Mouse (Mus musculus) limb, embryonic 15.5 days (tissue): ENCODE measurements around the gene Wnt7a. TPM values are rescaled to one million over a fixed set of nuclear protein-coding genes. Genes with fewer than 3 reads are reported as not detected.

Experiments used
- ATAC-seq: fragments of 200-750 bp; cut with Nextera tagmentation; 2 replicates; pipeline ENCODE4 v1.8.0; 2017; ENCODE audit warnings: low read depth, moderate TSS enrichment; ENCODE audit not compliant: insufficient number of reproducible peaks, low FRiP score, low TSS enrichment
- H3K27ac ChIP-seq: fragments of 300-500 bp; sonication (generic); 2 replicates; pipeline ENCODE4 v1.5.1; 2015; ENCODE audit warnings: moderate library complexity, mild to moderate bottlenecking, inconsistent platforms
- H3K27me3 ChIP-seq: fragments of 300-500 bp; sonication (generic); 2 replicates; pipeline ENCODE4 v1.6.1; 2015; ENCODE audit warnings: inconsistent platforms
- H3K36me3 ChIP-seq: fragments of 300-500 bp; sonication (generic); 2 replicates; pipeline ENCODE4 v1.6.1; 2015; ENCODE audit warnings: inconsistent platforms
- H3K4me1 ChIP-seq: fragments of 300-500 bp; sonication (generic); 2 replicates; pipeline ENCODE4 v1.6.1; 2015; ENCODE audit warnings: inconsistent platforms
- H3K4me2 ChIP-seq: fragments of 300-500 bp; sonication (generic); 2 replicates; pipeline ENCODE4 v1.6.1; 2015; ENCODE audit warnings: mild to moderate bottlenecking, inconsistent platforms
- H3K4me3 ChIP-seq: fragments of 300-500 bp; sonication (generic); 2 replicates; pipeline ENCODE4 v1.5.1; 2015; ENCODE audit warnings: mild to moderate bottlenecking, inconsistent platforms
- H3K9ac ChIP-seq: fragments of 300-500 bp; sonication (generic); 2 replicates; pipeline ENCODE4 v1.6.1; 2015; ENCODE audit warnings: inconsistent platforms
- H3K9me3 ChIP-seq: fragments of 300-500 bp; sonication (generic); 2 replicates; pipeline ENCODE4 v1.6.1; 2016; ENCODE audit warnings: inconsistent platforms
- WGBS: fragments of 180-500 bp; shearing (Covaris S2); methylation state at CpG from one replicate; pipeline ENCODE4 v1.1.7; 2015; 5-methylcytosine and 5-hydroxymethylcytosine counted together
- polyA plus RNA-seq: library from polyadenylated mRNA; unstranded; fragments of >200 nt; fragmentation: Nextera tagmentation; extraction: Ambion mirVana; gene quantifications from 2 replicates; pipeline ENCODE4 v1.2.1, GENCODE M21; 2015

The Wnt7a gene
- polyA plus RNA-seq, 1 experiment from 2014 or later = 4.5 TPM

- ATAC-seq = no peak
These were observed 52.8 kb downstream of the Wnt7a start for GRCm38 (mm10) chr6:91358394-91358793.

GRCm38 (mm10) chr6:91357238-91357876 is 53.8 kb downstream of the Wnt7a start:
- Histone ChIP-seq H3K4me3 (no peak overlapping the region), H3K36me3 (no peaks in the 10 kb centered on the region), H3K9ac (no peak overlapping the region), H3K27me3 (no peaks in the 10 kb centered on the region), H3K4me2 (no peak overlapping the region), H3K27ac (no peak overlapping the region), H3K9me3 (no peaks in the 10 kb centered on the region), H3K4me1 (no peaks in the 10 kb centered on the region)
- WGBS = 65% methylated on average over 13 of the region's 13 CpGs
- ATAC-seq = no peak

More at GRCm38 (mm10) chr6:91358394-91358793, 52.8 kb downstream of the Wnt7a start:
- Histone ChIP-seq H3K9ac (no peak overlapping the region), H3K4me2 (no peak overlapping the region), H3K9me3 (no peaks in the 10 kb centered on the region), H3K27me3 (no peaks in the 10 kb centered on the region), H3K4me3 (no peak overlapping the region), H3K4me1 (no peaks in the 10 kb centered on the region), H3K27ac (no peak overlapping the region), H3K36me3 (no peaks in the 10 kb centered on the region)
- WGBS = 52% methylated on average over 2 of the region's 2 CpGs

- Histone ChIP-seq H3K9ac (no peak overlapping the region), H3K4me2 (no peak overlapping the region), H3K4me3 (no peak overlapping the region), H3K27ac (no peak overlapping the region), H3K9me3 (no peaks in the 10 kb centered on the region), H3K36me3 (no peaks in the 10 kb centered on the region), H3K27me3 (peaks cover 5% of the 10 kb centered on the region; the same call in 1 of the 2 replicates), H3K4me1 (peaks cover 9% of the 10 kb centered on the region; the same call in 1 of the 2 replicates)
- WGBS = 44% methylated on average over 9 of the region's 9 CpGs
- no peak for ATAC-seq
These were observed 61.5 kb downstream of the Wnt7a start for GRCm38 (mm10) chr6:91349620-91350019.

- H3K27me3 ChIP-seq = peaks cover 5% of the 10 kb centered on the region; the same call in 1 of the 2 replicates
- no peak for ATAC-seq
- no peak overlapping the region for H3K27ac ChIP-seq
- H3K4me3 ChIP-seq = no peak overlapping the region
- H3K9me3 ChIP-seq = no peaks in the 10 kb centered on the region
- no peaks in the 10 kb centered on the region for H3K36me3 ChIP-seq
- no peak overlapping the region for H3K9ac ChIP-seq
- no peak overlapping the region for H3K4me2 ChIP-seq
- H3K4me1 ChIP-seq = peaks cover 9% of the 10 kb centered on the region; the same call in 1 of the 2 replicates
- WGBS = 32% methylated on average over 7 of the region's 7 CpGs
These were observed 63.4 kb downstream of the Wnt7a start for GRCm38 (mm10) chr6:91347721-91348120.

GRCm38 (mm10) chr6:91346906-91347156 is 64.3 kb downstream of the Wnt7a start:
- H3K27me3 ChIP-seq = peaks cover 5% of the 10 kb centered on the region; the same call in 1 of the 2 replicates
- peaks cover 9% of the 10 kb centered on the region; the same call in 1 of the 2 replicates for H3K4me1 ChIP-seq
- H3K4me2 ChIP-seq = no peak overlapping the region
- no peak overlapping the region for H3K27ac ChIP-seq
- WGBS = 29% methylated on average over 3 of the region's 3 CpGs
- H3K9ac ChIP-seq = no peak overlapping the region
- no peaks in the 10 kb centered on the region for H3K9me3 ChIP-seq
- no peak overlapping the region for H3K4me3 ChIP-seq
- H3K36me3 ChIP-seq = no peaks in the 10 kb centered on the region
- ATAC-seq = no peak

- Histone ChIP-seq H3K27ac (no peak overlapping the region), H3K4me2 (no peak overlapping the region), H3K36me3 (no peaks in the 10 kb centered on the region), H3K4me3 (no peak overlapping the region), H3K9ac (no peak overlapping the region), H3K27me3 (peaks cover 5% of the 10 kb centered on the region; the same call in 1 of the 2 replicates), H3K4me1 (peaks cover 9% of the 10 kb centered on the region; the same call in 1 of the 2 replicates), H3K9me3 (no peaks in the 10 kb centered on the region)
- WGBS = 41% methylated on average over 10 of the region's 10 CpGs
- no peak for ATAC-seq
These were observed 64.9 kb downstream of the Wnt7a start for GRCm38 (mm10) chr6:91346071-91346905.

GRCm38 (mm10) chr6:91345091-91345490 is 66.1 kb downstream of the Wnt7a start:
- Histone ChIP-seq H3K9me3 (no peaks in the 10 kb centered on the region), H3K4me1 (peaks cover 9% of the 10 kb centered on the region; the same call in 1 of the 2 replicates), H3K9ac (no peak overlapping the region), H3K4me3 (no peak overlapping the region), H3K4me2 (no peak overlapping the region), H3K27ac (no peak overlapping the region), H3K36me3 (no peaks in the 10 kb centered on the region), H3K27me3 (peaks cover 5% of the 10 kb centered on the region; the same call in 1 of the 2 replicates)
- no peak for ATAC-seq
- 62% methylated on average over 5 of the region's 5 CpGs for WGBS

- Histone ChIP-seq H3K27me3 (no peaks in the 10 kb centered on the region), H3K4me2 (no peak overlapping the region), H3K36me3 (no peaks in the 10 kb centered on the region), H3K4me3 (no peak overlapping the region), H3K4me1 (peaks cover 12% of the 10 kb centered on the region; the same call in 1 of the 2 replicates), H3K9me3 (no peaks in the 10 kb centered on the region), H3K27ac (no peak overlapping the region), H3K9ac (no peak overlapping the region)
- no peak for ATAC-seq
- WGBS = 39% methylated on average over 8 of the region's 8 CpGs
These were observed 71.4 kb downstream of the Wnt7a start for GRCm38 (mm10) chr6:91339612-91340246.

- H3K27ac ChIP-seq = no peak overlapping the region
- H3K9me3 ChIP-seq = no peaks in the 10 kb centered on the region
- no peaks in the 10 kb centered on the region for H3K36me3 ChIP-seq
- peaks cover 17% of the 10 kb centered on the region for H3K4me1 ChIP-seq
- no peak for ATAC-seq
- 63% methylated on average over 1 of the region's 1 CpGs for WGBS
- H3K27me3 ChIP-seq = no peaks in the 10 kb centered on the region
- no peak overlapping the region for H3K4me2 ChIP-seq
- no peak overlapping the region for H3K9ac ChIP-seq
- H3K4me3 ChIP-seq = no peak overlapping the region
These were observed 75.7 kb downstream of the Wnt7a start for GRCm38 (mm10) chr6:91335470-91335869.

- Histone ChIP-seq H3K9me3 (no peaks in the 10 kb centered on the region), H3K36me3 (no peaks in the 10 kb centered on the region), H3K27me3 (no peaks in the 10 kb centered on the region), H3K4me2 (no peak overlapping the region), H3K27ac (no peak overlapping the region), H3K9ac (no peak overlapping the region), H3K4me3 (no peak overlapping the region), H3K4me1 (peaks cover 12% of the 10 kb centered on the region)
- 88% methylated on average over 8 of the region's 8 CpGs for WGBS
- ATAC-seq = no peak
These were observed 79.3 kb downstream of the Wnt7a start for GRCm38 (mm10) chr6:91331886-91332285.

- Histone ChIP-seq H3K4me3 (no peak overlapping the region), H3K9me3 (no peaks in the 10 kb centered on the region), H3K36me3 (no peaks in the 10 kb centered on the region), H3K9ac (no peak overlapping the region), H3K27me3 (no peaks in the 10 kb centered on the region), H3K4me2 (no peak overlapping the region), H3K27ac (no peak overlapping the region), H3K4me1 (no peaks in the 10 kb centered on the region)
- ATAC-seq = no peak
- WGBS = 76% methylated on average over 4 of the region's 4 CpGs
These were observed 85.6 kb downstream of the Wnt7a start for GRCm38 (mm10) chr6:91325556-91325955.

GRCm38 (mm10) chr6:91324752-91325151 is 86.4 kb downstream of the Wnt7a start:
- H3K4me1 ChIP-seq = no peaks in the 10 kb centered on the region
- H3K4me3 ChIP-seq = no peak overlapping the region
- H3K27ac ChIP-seq = no peak overlapping the region
- H3K9ac ChIP-seq = no peak overlapping the region
- no peak for ATAC-seq
- no peaks in the 10 kb centered on the region for H3K27me3 ChIP-seq
- no peaks in the 10 kb centered on the region for H3K36me3 ChIP-seq
- H3K9me3 ChIP-seq = no peaks in the 10 kb centered on the region
- 48% methylated on average over 11 of the region's 11 CpGs for WGBS
- H3K4me2 ChIP-seq = no peak overlapping the region
